Mouse (Mus musculus) hindlimb bud, embryonic 11.5 days (tissue): ENCODE measurements around the gene Gzmd.

Experiments used
- DNase-seq: peaks from one replicate; pipeline ENCODE4 v3.0.0-alpha.2; 2012; ENCODE audit warnings: low read depth, low spot score; ENCODE audit errors: extremely low spot score

The Gzmd gene

DNA sequence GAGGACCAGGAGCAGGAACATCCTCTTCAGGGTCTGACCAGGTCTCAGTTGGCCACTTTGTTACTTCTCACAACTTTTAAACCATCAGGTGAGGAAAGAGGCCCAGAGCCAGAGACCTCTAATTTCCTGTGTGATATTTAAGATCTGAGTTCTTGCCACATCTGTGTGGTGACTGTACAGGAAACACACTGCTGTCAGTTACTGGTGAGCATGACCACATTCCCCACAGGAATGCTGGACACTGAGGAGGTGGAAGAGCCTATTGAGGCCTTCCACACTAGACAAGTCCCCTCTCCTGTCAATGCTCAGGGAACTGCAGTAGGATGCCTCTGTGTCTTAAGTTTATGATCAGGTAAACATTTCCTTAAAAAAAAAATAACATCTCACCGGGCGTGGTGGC, 47.2 kb downstream of the Gzmd start, which contains the start of gene Mcpt8:
TSS of gene Mcpt8 (minus strand) at position 107 of the 400 bp plus-strand sequence.
- DNase-seq: no peak

DNA sequence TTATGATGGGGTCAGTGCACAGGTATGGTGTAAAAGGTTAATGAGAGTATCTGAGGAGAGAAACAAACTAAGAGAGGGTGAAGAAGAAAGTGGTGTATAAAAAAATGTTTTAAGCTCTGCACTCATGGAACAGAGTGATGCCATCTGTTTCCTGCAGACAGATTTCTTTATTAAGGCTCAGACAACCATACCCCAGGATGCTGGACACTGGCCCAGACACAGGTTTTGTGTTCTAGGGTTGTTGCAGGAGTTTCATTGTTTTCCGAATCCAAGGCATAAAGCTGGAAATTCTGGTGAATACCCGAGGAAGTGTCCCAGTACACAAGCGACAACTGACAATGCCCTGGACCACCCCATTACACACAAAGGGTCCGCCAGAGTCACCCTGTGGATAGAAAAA, 50.4 kb downstream of the Gzmd start:
- no peak for DNase-seq
